Mouse (Mus musculus): Measurements from ENCODE around the gene Cdh4. TPM values are rescaled to one million over a fixed set of nuclear protein-coding genes. Genes with fewer than 3 reads are reported as not detected.

Cdh4 gene
- polyA plus RNA-seq, 1 experiment from 2014 or later = 23.0 TPM

DNA sequence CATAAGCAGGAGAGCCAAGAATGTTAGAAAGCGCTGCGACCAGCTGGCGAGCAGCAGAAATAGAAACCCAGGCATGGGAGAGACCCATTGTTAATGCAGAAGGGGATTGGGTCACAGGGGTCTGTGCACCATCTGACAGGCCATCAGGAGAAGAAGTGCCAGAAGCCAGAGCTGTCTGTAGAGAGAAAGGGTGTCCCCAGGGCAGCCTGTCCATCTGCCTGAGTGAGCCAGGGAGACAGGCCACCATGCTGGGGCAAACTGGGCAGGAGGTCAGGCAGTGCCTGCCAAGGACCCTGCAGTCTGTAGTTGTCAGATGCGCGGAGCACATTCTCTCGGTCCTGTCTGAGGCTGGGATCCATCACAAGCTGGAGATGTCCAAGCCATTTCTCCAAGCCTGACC, 386.7 kb downstream of the Cdh4 start:
- no peak for ATAC-seq (ENCODE audit: low FRiP score, low TSS enrichment)
- Histone ChIP-seq H3K4me1 (ENCODE audit: insufficient read depth, low read length) (peaks cover 22% of the 10 kb centered on the region; the same call in 1 of the 2 replicates), H3K4me2 (replicated peaks; ENCODE audit: low read depth, low read length) (no peak overlapping the region), H3K27me3 (ENCODE audit: insufficient read depth, low read length) (no peaks in the 10 kb centered on the region), H3K4me3 (ENCODE audit: low read length) (no peak overlapping the region), H3K27ac (ENCODE audit: low read length) (no peak overlapping the region), H3K9me3 (ENCODE audit: low read length) (no peaks in the 10 kb centered on the region), H3K9ac (replicated peaks; ENCODE audit: low read length) (no peak overlapping the region), H3K36me3 (ENCODE audit: insufficient read depth, low read length) (no peaks in the 10 kb centered on the region)
- 76% methylated on average over 6 of the region's 6 CpGs for WGBS

DNA sequence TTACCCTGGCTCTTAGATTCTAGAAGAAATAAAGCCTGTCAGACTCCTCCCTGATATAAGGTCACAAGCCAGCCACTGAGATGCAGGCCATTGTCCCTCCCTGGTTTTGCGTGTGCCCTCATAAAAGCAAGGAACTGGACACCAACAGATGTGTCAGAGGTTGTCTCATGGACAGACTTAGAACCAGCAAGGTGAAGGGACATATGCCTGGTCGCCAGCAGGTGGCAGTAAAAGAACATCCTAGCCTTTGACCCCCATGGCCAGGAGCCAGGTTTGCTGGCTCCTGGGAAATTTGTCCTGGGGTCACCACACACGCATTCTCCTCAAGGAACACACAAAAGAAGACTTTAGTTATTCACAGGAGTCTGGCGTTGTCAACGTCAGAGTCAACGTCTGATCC, 387.7 kb downstream of the Cdh4 start:
- H3K36me3 ChIP-seq (ENCODE audit: insufficient read depth, low read length) = no peaks in the 10 kb centered on the region
- H3K4me3 ChIP-seq (ENCODE audit: low read length) = no peak overlapping the region
- no peak overlapping the region for H3K9ac ChIP-seq (replicated peaks; ENCODE audit: low read length)
- no peaks in the 10 kb centered on the region for H3K9me3 ChIP-seq (ENCODE audit: low read length)
- ATAC-seq (ENCODE audit: low FRiP score, low TSS enrichment) = no peak
- H3K4me2 ChIP-seq (replicated peaks; ENCODE audit: low read depth, low read length) = no peak overlapping the region
- WGBS = 21% methylated on average over 6 of the region's 6 CpGs
- H3K4me1 ChIP-seq (ENCODE audit: insufficient read depth, low read length) = peaks cover 17% of the 10 kb centered on the region; the same call in 1 of the 2 replicates
- H3K27me3 ChIP-seq (ENCODE audit: insufficient read depth, low read length) = no peaks in the 10 kb centered on the region
- H3K27ac ChIP-seq (ENCODE audit: low read length) = no peak overlapping the region

DNA sequence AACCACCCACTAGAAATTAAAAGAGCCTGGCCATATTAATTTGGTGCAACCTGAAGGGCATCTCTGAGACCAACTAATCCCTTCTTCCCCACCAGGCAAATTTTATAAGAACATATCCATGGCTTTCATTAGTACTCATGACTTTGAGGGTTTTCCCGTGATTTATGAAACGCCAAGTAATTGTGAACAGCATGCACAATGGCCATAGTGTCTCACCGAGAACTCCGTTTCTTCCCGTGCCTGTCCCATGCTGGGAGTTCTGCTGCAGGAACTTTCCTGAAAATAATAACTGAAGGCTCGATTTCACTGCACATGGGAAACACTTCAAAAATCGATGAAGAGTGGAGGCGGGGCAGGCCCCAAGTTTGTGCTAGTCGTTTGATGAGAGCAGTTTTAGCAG, 392.7 kb downstream of the Cdh4 start:
- Histone ChIP-seq H3K4me3 (ENCODE audit: low read length) (no peak overlapping the region), H3K36me3 (ENCODE audit: insufficient read depth, low read length) (no peaks in the 10 kb centered on the region), H3K27me3 (ENCODE audit: insufficient read depth, low read length) (no peaks in the 10 kb centered on the region), H3K27ac (ENCODE audit: low read length) (no peak overlapping the region), H3K9ac (replicated peaks; ENCODE audit: low read length) (no peak overlapping the region), H3K9me3 (ENCODE audit: low read length) (no peaks in the 10 kb centered on the region), H3K4me1 (ENCODE audit: insufficient read depth, low read length) (peaks cover 6% of the 10 kb centered on the region; the same call in 1 of the 2 replicates), H3K4me2 (replicated peaks; ENCODE audit: low read depth, low read length) (no peak overlapping the region)
- WGBS = 64% methylated on average over 9 of the region's 9 CpGs
- no peak for ATAC-seq (ENCODE audit: low FRiP score, low TSS enrichment)

DNA sequence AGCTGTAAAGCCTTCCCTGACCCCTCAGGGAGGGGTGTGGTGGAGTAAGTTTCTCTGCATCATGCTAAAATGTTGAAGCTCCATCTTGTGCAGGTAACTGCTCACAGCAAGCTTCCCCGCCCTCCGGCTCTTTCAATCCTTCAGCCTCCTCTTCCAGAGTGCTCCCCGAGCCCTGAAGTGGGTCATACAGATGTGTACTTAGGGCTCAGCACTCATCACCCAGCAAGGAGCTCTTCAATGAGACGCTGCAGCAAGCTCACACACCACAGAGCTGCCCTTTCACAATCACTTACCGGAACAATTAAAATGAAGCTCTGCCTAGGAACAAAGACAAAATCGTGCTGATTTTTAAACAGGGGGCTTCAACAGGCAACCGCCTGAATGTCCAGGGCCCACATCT, 393.3 kb downstream of the Cdh4 start:
- Histone ChIP-seq H3K27me3 (ENCODE audit: insufficient read depth, low read length) (no peaks in the 10 kb centered on the region), H3K9ac (replicated peaks; ENCODE audit: low read length) (no peak overlapping the region), H3K9me3 (ENCODE audit: low read length) (no peaks in the 10 kb centered on the region), H3K36me3 (ENCODE audit: insufficient read depth, low read length) (no peaks in the 10 kb centered on the region), H3K4me2 (replicated peaks; ENCODE audit: low read depth, low read length) (no peak overlapping the region), H3K27ac (ENCODE audit: low read length) (no peak overlapping the region), H3K4me3 (ENCODE audit: low read length) (no peak overlapping the region), H3K4me1 (ENCODE audit: insufficient read depth, low read length) (peaks cover 5% of the 10 kb centered on the region; the same call in 1 of the 2 replicates)
- ATAC-seq (ENCODE audit: low FRiP score, low TSS enrichment) = no peak
- WGBS = 75% methylated on average over 7 of the region's 7 CpGs

DNA sequence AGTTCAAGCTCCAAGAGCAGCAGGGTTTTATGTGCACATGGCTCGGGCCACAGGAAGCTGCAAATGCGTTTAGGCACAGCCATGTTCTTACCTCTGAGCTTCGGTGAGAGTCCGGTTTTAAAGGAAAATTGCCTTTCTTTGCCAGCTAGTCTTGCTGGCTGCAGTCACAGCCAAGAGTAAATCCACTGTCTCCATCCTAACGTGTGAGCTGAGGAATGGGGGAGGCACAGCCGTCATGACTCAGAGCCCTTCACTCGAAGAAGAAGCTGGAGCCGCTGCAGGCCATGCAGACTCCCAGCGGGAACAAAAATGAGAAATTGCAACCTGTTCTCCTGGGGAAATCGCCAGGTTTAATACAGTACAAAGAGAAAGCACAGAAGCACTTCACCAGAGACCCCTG, 395.0 kb downstream of the Cdh4 start:
- H3K4me1 ChIP-seq (ENCODE audit: insufficient read depth, low read length) = peaks cover 5% of the 10 kb centered on the region; the same call in 1 of the 2 replicates
- 47% methylated on average over 10 of the region's 10 CpGs for WGBS
- ATAC-seq (ENCODE audit: low FRiP score, low TSS enrichment) = no peak
- no peaks in the 10 kb centered on the region for H3K27me3 ChIP-seq (ENCODE audit: insufficient read depth, low read length)
- no peak overlapping the region for H3K9ac ChIP-seq (replicated peaks; ENCODE audit: low read length)
- H3K4me2 ChIP-seq (replicated peaks; ENCODE audit: low read depth, low read length) = no peak overlapping the region
- H3K9me3 ChIP-seq (ENCODE audit: low read length) = no peaks in the 10 kb centered on the region
- no peak overlapping the region for H3K4me3 ChIP-seq (ENCODE audit: low read length)
- no peaks in the 10 kb centered on the region for H3K36me3 ChIP-seq (ENCODE audit: insufficient read depth, low read length)
- H3K27ac ChIP-seq (ENCODE audit: low read length) = no peak overlapping the region

DNA sequence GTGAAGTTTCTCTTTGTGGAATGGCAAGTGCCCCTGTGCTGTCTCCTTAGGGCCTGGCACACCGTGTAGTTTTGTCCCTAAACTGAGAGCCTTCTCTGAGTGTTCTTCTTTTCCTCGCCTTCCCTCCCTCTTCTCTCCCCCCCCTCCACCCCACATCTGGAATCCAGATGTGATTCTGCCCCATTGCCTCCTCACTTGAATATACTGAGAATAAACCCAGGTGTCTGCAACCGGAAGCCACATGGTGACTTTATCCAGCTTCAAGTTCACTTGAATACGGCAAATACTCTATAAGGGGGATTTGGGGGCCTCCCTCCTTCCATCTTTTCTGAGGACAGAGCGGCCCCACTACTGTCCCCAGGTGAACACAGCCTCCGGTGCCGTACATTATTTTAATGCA, 395.8 kb downstream of the Cdh4 start:
- ATAC-seq (ENCODE audit: low FRiP score, low TSS enrichment) = no peak
- WGBS = 58% methylated on average over 7 of the region's 7 CpGs

DNA sequence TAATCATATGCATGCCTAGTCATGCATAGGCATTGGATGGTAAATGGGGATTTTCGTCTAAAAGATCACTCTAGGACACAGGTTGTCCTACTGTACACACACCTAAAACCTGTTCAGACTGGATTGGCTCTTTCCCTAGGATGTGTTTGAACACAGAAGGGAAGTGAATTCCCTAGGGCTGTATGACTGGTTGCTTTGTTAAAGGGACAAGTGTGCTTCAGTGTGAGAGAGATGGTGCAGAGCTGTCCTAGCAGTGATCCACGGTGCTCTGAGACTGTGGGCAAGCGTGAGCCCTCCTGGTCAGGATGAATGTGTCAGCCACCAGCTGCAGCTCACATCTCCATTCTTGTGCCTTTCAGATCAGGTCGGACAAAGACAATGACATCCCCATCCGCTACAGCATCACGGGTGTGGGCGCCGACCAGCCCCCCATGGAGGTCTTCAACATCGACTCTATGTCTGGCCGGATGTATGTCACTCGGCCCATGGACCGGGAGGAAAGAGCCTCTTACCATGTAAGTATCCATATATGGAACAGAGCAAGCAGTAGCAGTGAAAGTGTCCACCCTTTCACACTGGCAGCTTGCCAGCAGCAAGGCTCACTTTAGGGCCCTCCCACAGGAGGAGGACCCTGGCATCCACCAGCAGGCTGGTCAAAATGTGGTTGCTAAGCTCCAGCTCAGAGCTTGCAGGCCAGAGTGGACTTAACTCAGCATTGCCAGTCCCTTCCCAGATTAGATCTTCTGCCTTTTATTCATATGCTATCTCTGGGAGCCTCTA, 400.6 kb downstream of the Cdh4 start:
- H3K27ac ChIP-seq (ENCODE audit: low read length) = no peak overlapping the region
- H3K9me3 ChIP-seq (ENCODE audit: low read length) = no peaks in the 10 kb centered on the region
- H3K4me2 ChIP-seq (replicated peaks; ENCODE audit: low read depth, low read length) = no peak overlapping the region
- H3K4me3 ChIP-seq (ENCODE audit: low read length) = no peak overlapping the region
- H3K9ac ChIP-seq (replicated peaks; ENCODE audit: low read length) = no peak overlapping the region
- 72% methylated on average over 12 of the region's 12 CpGs for WGBS
- H3K4me1 ChIP-seq (ENCODE audit: insufficient read depth, low read length) = peaks cover 5% of the 10 kb centered on the region; the same call in 1 of the 2 replicates
- no peaks in the 10 kb centered on the region for H3K27me3 ChIP-seq (ENCODE audit: insufficient read depth, low read length)
- peak; percentile 80 for ATAC-seq (ENCODE audit: low FRiP score, low TSS enrichment)
- no peaks in the 10 kb centered on the region for H3K36me3 ChIP-seq (ENCODE audit: insufficient read depth, low read length)

More for the DNA sequence above, 395.8 kb downstream of the Cdh4 start:
- no peak overlapping the region for H3K4me2 ChIP-seq (replicated peaks; ENCODE audit: low read depth, low read length)
- H3K9ac ChIP-seq (replicated peaks; ENCODE audit: low read length) = no peak overlapping the region
- no peak overlapping the region for H3K27ac ChIP-seq (ENCODE audit: low read length)
- no peaks in the 10 kb centered on the region for H3K27me3 ChIP-seq (ENCODE audit: insufficient read depth, low read length)
- peaks cover 5% of the 10 kb centered on the region; the same call in 1 of the 2 replicates for H3K4me1 ChIP-seq (ENCODE audit: insufficient read depth, low read length)
- H3K4me3 ChIP-seq (ENCODE audit: low read length) = no peak overlapping the region
- no peaks in the 10 kb centered on the region for H3K36me3 ChIP-seq (ENCODE audit: insufficient read depth, low read length)
- no peaks in the 10 kb centered on the region for H3K9me3 ChIP-seq (ENCODE audit: low read length)

DNA sequence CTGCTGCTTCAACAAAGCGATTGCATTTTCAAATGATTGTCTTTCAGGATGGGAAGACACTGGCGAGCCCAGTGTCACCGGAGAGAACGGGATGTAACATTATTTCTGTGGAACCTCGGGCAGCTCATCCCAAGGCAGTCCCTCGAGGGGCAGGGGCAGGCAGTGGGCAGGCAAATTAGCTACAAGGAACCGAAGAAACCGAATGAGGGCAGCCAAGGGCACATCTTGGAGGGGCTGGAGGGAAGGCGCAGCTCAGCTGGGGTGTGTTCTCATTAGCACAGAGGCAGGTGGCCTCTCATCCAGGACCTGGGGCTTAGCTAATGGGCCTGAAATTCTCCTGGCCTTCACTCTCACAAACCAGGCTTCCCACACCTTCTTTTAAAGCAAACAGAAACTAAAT, 407.5 kb downstream of the Cdh4 start:
- Histone ChIP-seq H3K27me3 (ENCODE audit: insufficient read depth, low read length) (no peaks in the 10 kb centered on the region), H3K27ac (ENCODE audit: low read length) (no peak overlapping the region), H3K4me1 (ENCODE audit: insufficient read depth, low read length) (peaks cover 14% of the 10 kb centered on the region), H3K4me3 (ENCODE audit: low read length) (no peak overlapping the region), H3K36me3 (ENCODE audit: insufficient read depth, low read length) (no peaks in the 10 kb centered on the region), H3K9me3 (ENCODE audit: low read length) (no peaks in the 10 kb centered on the region), H3K4me2 (replicated peaks; ENCODE audit: low read depth, low read length) (no peak overlapping the region), H3K9ac (replicated peaks; ENCODE audit: low read length) (no peak overlapping the region)
- 57% methylated on average over 9 of the region's 9 CpGs for WGBS
- no peak for ATAC-seq (ENCODE audit: low FRiP score, low TSS enrichment)

DNA sequence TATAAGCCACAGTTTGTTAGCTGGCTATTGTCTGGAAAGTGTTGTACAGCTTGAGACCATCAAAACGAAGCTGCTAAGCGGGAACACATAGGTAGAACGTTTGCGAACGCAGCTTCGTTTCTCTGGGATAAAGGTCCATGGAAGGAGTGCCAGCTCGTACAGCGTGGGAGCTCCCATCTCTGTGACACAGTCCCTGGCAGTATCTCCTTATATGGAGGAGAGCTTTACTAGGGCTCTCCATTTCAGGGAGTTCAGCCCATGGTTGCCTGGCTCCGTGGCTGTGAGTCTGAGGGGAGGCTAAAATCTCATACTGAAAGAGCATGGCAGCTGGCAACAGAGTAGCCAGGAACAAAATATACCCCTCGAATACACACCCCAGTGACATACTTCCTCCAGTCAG, 409.9 kb downstream of the Cdh4 start:
- WGBS = 46% methylated on average over 10 of the region's 10 CpGs

DNA sequence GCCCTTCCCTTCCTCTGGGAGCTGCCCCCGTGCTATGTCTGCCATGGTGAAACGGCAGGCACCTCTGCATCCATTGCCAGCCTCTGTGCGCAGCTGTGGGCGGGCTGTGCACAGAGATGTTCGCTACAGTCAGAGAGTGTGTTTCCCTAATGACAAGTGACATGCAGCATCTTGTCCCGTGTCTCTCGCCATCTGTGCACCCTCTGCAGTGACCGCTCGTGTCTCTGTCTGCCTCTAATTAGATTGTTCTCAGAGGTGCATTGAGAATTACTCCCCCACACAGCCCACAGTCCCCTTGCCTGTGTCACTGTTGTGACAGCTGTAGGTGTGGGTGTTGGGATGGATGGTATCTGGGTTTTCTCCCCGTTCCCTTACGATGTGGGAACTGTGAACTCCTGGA, 410.6 kb downstream of the Cdh4 start:
- Histone ChIP-seq H3K4me1 (ENCODE audit: insufficient read depth, low read length) (peaks cover 14% of the 10 kb centered on the region), H3K27ac (ENCODE audit: low read length) (peak overlapping the region; percentile 59; the same call in 1 of the 2 replicates), H3K36me3 (ENCODE audit: insufficient read depth, low read length) (no peaks in the 10 kb centered on the region), H3K4me3 (ENCODE audit: low read length) (no peak overlapping the region), H3K9me3 (ENCODE audit: low read length) (no peaks in the 10 kb centered on the region), H3K9ac (replicated peaks; ENCODE audit: low read length) (no peak overlapping the region), H3K4me2 (replicated peaks; ENCODE audit: low read depth, low read length) (no peak overlapping the region), H3K27me3 (ENCODE audit: insufficient read depth, low read length) (no peaks in the 10 kb centered on the region)
- ATAC-seq (ENCODE audit: low FRiP score, low TSS enrichment) = no peak; the same call in 1 of the 2 replicates
- WGBS = 32% methylated on average over 11 of the region's 11 CpGs

More for the DNA sequence above, 409.9 kb downstream of the Cdh4 start:
- Histone ChIP-seq H3K27me3 (ENCODE audit: insufficient read depth, low read length) (no peaks in the 10 kb centered on the region), H3K4me2 (replicated peaks; ENCODE audit: low read depth, low read length) (no peak overlapping the region), H3K4me1 (ENCODE audit: insufficient read depth, low read length) (peaks cover 14% of the 10 kb centered on the region), H3K27ac (ENCODE audit: low read length) (peak overlapping the region; percentile 59; the same call in 1 of the 2 replicates), H3K9me3 (ENCODE audit: low read length) (no peaks in the 10 kb centered on the region), H3K9ac (replicated peaks; ENCODE audit: low read length) (no peak overlapping the region), H3K36me3 (ENCODE audit: insufficient read depth, low read length) (no peaks in the 10 kb centered on the region), H3K4me3 (ENCODE audit: low read length) (no peak overlapping the region)
- peak; percentile 37; the same call in 1 of the 2 replicates for ATAC-seq (ENCODE audit: low FRiP score, low TSS enrichment)

All from kidney, embryonic 16.5 days (tissue).